Mouse (Mus musculus): Measurements from ENCODE around the gene 4930407I10Rik.

4930407I10Rik gene

DNA sequence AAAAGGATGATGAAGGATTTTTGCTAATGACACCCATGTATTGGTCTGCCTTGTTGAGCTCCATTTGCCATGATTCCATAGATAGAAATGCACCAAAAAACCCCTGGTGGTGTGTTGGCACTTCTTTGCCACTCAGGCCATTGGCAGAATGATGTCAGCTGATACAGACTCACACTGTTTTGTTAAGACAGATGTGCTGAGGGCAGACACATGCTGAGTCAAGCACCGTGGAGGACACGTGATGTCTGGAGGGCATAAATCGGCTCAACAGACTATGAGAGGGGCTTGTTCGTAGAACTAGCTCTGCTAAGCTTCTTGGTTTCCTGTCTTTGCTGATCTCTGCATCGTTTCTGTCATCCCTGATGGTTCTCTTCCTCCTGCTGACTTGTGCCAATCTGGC lies 6.4 kb upstream of the 4930407I10Rik start:
- peak; percentile 54 for DNase-seq (ENCODE audit: low read depth, low spot score)

DNA sequence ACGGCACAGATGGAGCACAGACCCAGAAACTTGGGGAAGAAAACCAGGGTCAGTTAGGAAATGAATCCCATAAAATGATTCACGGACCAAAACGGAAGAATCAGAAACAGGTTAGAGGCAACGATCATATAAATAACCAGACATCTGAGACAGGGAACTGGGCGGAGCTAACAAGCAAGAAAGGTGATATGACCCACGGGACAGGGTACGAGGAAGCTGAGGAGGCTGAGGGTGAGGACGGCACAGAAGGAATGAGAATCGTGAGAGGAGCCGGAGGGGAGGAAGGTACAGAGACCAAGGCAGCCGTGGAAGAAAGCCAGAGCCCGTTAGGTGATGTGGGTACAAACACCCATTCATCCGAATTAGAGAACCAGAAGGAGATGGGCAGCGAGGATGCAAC lies 5.0 kb downstream of the 4930407I10Rik start:
- DNase-seq (ENCODE audit: low read depth, low spot score) = no peak

DNA sequence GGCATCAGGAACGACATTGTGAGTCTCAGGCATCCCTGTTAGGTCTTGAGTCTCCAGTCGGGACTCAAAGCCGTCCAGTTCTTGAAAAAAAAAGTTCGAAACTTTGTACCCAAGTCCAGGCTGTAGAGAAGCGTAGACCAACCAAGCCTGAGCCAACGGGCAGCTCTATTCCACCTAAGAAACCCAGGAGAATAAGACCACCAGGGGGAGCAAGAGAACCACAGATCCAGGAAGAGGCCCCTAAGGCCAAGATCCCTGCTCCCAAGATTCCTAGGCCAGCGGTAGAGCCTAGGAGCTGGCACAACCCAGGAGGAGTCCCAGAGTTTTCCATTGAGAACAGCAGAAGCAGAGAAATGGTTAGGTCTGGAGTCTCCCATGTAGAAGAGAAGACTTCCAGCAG lies 6.6 kb downstream of the 4930407I10Rik start:
- peak; percentile 88 for DNase-seq (ENCODE audit: low read depth, low spot score)

DNA sequence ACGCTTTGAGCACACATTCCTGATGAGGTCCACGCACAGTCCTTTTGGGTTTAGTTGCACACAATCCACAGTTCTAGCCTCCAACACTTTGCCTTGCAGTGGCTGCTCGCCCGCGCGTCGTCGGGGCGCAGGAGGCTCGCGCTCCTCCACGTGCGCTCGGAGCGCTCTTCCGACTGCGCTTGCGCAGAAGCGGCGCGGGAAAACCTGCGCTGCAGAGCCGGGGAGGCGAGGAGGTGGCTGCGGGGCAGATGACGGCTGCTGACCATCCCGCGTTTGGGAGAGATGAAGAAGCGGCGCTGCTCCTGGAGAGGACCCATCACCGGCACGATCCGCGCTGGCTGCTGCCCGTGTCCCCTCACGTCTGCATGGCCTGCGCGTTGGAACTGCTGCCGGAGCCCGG lies 10.9 kb downstream of the 4930407I10Rik start, which contains the start of gene Mei1:
Gene Mei1 (plus strand): TSS at position 99 of the 400 bp plus-strand sequence.
- DNase-seq (ENCODE audit: low read depth, low spot score) = no peak

DNA sequence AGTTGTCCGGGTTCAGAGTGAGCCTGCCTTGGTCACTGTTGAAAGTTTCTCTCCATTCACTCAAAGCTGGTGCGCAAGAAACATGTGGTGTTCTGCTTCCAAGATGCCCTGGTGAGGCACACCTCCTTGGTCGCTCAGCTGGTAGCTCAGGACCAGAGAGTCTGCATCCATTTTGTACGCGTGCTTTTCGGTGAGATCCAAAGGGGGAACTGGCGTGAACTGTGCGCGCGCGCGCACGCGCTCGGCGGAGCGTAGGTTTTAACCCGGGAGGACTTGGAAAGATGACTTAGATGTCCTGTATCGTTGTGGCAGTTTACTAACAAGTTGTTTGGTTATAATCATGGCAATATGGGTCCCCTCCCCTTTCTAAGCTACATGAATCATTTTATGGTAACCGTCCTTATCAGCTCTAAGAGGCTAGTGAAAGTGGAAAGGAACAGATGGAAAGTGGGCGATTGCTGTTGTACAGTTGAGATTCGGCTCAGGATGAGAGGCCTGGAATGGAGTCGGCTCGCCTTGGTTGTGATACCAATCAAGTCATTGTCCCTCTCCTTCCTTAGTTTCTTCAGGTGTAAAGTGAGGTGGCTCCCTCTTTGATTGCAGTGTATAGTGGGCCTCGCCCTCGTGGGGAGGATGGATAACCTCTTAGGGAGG lies 13.0 kb downstream of the 4930407I10Rik start:
- no peak for DNase-seq (ENCODE audit: low read depth, low spot score)

DNA sequence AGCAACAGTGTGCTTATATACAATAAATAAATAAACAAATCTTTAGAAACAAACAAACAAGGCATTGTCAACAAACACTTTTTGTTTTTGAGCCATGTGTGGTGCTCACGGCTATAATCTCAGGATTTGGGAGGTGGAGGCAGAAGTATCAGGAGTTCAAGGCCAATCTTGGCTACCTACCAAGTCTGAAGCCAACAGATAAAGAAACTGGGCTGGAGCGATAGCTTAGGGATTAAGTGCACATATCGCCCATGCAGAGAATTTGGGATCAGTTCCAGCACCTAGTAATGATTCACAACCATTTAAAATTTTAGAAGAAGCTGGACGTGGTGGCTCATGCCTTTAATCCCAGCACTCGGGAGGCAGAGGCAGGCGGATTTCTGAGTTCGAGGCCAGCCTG lies 14.5 kb downstream of the 4930407I10Rik start:
- no peak for DNase-seq (ENCODE audit: low read depth, low spot score)

DNA sequence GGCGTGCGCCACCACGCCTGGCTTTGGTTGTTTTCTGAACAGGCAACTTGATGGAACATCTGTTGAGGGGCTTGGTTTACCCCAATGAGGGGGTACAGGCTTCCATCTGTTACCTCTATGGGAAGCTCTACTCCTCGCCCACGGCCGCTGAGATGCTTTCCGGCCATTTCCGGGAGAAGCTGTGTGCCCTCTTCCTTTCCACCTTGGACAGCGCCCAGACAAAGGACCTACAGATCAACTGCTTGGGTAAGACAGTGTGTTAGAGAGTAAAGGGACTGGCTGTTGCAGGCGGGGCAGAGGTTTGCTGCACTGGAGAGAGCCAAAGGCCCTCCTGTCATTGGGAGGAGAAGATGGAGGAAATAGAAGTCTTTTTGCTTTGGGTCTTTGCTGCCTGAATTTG lies 20.9 kb downstream of the 4930407I10Rik start:
- DNase-seq (ENCODE audit: low read depth, low spot score) = peak; percentile 42

DNA sequence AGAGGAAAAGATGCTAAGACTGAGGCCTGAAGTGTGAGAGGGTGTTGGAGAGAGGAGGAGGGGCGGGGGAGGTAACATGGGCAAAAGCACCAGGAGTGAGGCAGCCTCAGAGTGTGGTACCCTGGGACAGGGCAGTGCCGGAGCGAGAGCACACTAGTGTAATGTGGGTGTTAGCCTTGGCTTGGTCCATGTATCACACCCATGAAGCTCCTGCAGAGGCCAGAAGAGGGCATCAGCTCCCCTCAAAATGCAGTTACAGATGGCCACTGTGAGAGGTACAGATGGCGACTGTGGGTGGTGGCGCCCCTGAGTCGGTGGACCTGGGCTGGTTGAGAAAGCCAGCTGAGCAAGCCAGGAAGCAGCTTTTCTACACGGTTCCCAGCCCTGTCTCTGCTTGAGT lies 22.2 kb downstream of the 4930407I10Rik start:
- no peak for DNase-seq (ENCODE audit: low read depth, low spot score)

DNA sequence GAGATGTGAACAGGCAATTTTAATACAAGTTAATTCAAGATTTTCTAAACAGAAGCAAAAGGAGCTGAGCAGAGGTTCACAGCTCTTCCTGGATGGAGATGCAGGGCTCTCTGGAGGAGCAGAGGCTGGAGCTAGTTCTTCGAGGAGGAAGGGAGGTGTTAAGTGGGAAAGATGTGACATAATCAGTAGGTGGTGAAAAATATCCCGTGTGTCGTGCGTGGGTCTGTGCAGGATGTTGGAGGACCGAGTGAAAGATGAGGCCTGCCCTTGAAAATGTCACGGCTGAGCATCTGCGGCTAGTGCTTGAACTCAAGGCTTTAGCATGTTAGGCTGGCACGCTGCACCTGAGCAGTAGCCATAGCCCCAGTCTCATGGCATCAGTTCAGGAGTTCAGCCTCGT lies 26.7 kb downstream of the 4930407I10Rik start:
- no peak for DNase-seq (ENCODE audit: low read depth, low spot score)

DNA sequence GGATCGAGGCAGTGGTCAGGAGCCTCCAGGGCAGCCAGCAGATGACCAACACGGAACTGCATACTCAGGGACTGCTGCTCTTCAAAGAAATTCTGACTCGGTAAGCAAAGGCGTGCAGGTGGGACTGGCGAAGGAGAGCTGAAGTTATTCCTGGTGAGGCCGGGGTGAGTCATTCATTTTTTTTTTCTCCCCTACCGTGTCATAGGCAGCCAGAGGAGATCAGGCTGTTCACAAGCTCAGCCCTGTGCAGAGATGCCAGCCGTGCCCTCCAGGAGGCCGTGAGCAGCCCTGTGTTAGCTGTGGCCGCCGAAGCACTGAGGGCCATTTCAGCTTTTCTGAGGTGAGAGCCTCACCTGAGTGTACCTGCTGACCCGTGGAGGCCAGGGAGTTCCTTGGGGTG lies 27.2 kb downstream of the 4930407I10Rik start:
- DNase-seq (ENCODE audit: low read depth, low spot score) = peak; percentile 65

DNA sequence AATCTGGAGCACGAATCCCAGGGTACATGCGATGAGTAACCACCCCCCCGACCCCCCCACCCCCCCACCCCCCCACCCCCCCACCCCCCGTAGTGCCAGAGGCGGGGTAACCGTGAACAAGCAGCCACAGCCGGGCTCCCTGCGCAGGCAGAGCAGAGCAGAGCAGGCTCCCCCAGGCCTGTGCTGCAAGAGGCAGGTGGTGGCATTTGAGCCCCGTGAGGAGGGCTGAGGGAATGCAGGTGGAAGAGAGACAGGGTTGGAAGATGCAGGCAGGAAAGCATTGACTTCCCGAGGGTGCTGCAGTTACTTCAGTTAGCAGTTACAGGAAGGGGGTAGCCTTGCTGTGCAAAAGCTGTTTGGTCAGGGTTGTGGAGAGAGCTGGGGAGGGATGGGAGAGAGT lies 28.3 kb downstream of the 4930407I10Rik start:
- peak; percentile 11 for DNase-seq (ENCODE audit: low read depth, low spot score)

DNA sequence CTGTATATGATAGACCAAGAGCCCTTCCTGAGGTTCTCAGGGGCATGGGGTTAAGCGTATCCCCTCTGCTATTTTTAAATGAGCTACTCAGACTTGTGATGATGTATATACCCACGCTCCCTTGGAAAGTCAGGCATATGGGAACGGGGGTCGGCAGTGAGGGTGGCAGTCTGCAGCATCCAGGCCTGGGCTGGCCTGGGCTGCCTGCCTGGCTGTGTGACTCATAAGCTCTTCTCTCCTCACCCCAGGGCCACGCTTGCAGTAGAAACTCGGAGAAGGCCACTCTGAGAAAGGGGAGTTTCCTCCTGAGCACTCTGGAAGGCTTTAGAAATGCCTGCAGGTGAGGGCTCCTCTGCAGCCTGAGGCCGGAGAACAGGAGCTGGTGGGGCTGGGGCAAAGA lies 32.1 kb downstream of the 4930407I10Rik start:
- peak; percentile 17 for DNase-seq (ENCODE audit: low read depth, low spot score)

DNA sequence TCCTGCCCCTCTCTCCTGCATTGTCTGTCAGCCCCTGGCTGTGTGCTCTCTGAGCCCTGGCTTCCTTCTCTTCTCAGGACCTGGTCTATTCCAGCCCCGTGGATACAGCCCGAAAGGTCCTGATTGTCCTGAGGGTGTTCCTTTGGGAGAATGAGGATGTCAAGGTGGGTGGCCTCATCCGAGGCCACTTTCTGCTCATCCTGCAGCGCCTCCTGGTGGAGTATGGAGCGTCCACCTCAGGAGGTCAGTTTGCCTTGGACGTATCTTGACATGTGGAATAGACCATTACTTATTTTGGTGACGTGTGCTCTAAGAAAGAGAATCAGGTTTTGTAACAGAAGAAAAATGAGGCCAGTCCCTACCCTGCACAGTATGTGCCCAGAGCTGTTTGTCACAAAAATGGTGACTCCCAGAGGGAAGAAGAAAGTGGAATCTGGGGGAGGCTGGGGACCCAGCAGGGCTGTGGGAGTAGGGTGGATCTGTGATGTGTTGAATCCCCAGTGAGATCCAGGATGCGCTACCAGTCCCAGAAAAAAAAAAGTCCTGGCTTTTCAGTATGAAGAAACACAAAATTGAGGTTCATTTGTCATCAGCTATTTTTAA lies 48.1 kb downstream of the 4930407I10Rik start:
- peak; percentile 57 for DNase-seq (ENCODE audit: low read depth, low spot score)

Data from 3T3-L1 (cell line).